Mouse (Mus musculus) heart, embryonic 15.5 days (tissue): ENCODE results near the gene Sec31b. TPM values are rescaled to one million over a fixed set of nuclear protein-coding genes. Genes with fewer than 3 reads are reported as not detected.

ENCODE experiments used
- ATAC-seq: fragments of 200-750 bp; cut with Nextera tagmentation; replicated peaks from 2 replicates; pipeline ENCODE4 v1.8.0; 2017; ENCODE audit warnings: low read depth, moderate TSS enrichment; ENCODE audit not compliant: insufficient number of reproducible peaks, insufficient read depth, low FRiP score
- H3K27ac ChIP-seq: fragments of 300-500 bp; sonication (generic); 2 replicates; pipeline ENCODE4 v1.5.1; 2015; ENCODE audit warnings: mild to moderate bottlenecking, inconsistent platforms
- H3K27me3 ChIP-seq: fragments of 300-500 bp; sonication (generic); 2 replicates; pipeline ENCODE4 v1.6.1; 2015; ENCODE audit warnings: inconsistent platforms
- H3K36me3 ChIP-seq: fragments of 300-500 bp; sonication (generic); 2 replicates; pipeline ENCODE4 v1.6.1; 2015; ENCODE audit warnings: mild to moderate bottlenecking, inconsistent platforms
- H3K4me1 ChIP-seq: fragments of 300-500 bp; sonication (generic); replicated peaks from 2 replicates; pipeline ENCODE4 v1.6.1; 2015; ENCODE audit warnings: inconsistent platforms
- H3K4me2 ChIP-seq: fragments of 300-500 bp; sonication (generic); 2 replicates; pipeline ENCODE4 v1.6.1; 2015; ENCODE audit warnings: inconsistent platforms, mild to moderate bottlenecking, moderate library complexity
- H3K4me3 ChIP-seq: fragments of 300-500 bp; sonication (generic); 2 replicates; pipeline ENCODE4 v1.5.1; 2015; ENCODE audit warnings: mild to moderate bottlenecking, inconsistent platforms
- H3K9ac ChIP-seq: fragments of 300-500 bp; sonication (generic); 2 replicates; pipeline ENCODE4 v1.6.1; 2015; ENCODE audit warnings: mild to moderate bottlenecking, inconsistent platforms
- H3K9me3 ChIP-seq: fragments of 300-500 bp; sonication (generic); replicated peaks from 2 replicates; pipeline ENCODE4 v1.6.1; 2016; ENCODE audit warnings: inconsistent platforms
- WGBS: fragments of 180-500 bp; shearing (Covaris S2); methylation state at CpG from one replicate; pipeline ENCODE4 v1.1.7; 2015; ENCODE audit warnings: mixed read lengths; 5-methylcytosine and 5-hydroxymethylcytosine counted together
- polyA plus RNA-seq: library from polyadenylated mRNA; unstranded; fragments of >200 nt; fragmentation: Nextera tagmentation; extraction: Ambion mirVana; gene quantifications from 2 replicates; pipeline ENCODE4 v1.2.1, GENCODE M21; 2015

The Sec31b gene
- polyA plus RNA-seq, 1 experiment from 2014 or later: 1.7 TPM

GRCm38 (mm10) chr19:44530018-44530417 is 15.6 kb downstream of the Sec31b start:
- 76% methylated on average over 6 of the region's 6 CpGs for WGBS
- ATAC-seq: no peak
- no peaks in the 10 kb centered on the region for H3K36me3 ChIP-seq
- H3K9ac ChIP-seq: no peak overlapping the region
- H3K27me3 ChIP-seq: peaks cover 10% of the 10 kb centered on the region; the same call in 1 of the 2 replicates
- no peaks in the 10 kb centered on the region for H3K4me1 ChIP-seq
- no peak overlapping the region for H3K4me3 ChIP-seq
- H3K27ac ChIP-seq: no peak overlapping the region
- H3K4me2 ChIP-seq: no peak overlapping the region
- no peaks in the 10 kb centered on the region for H3K9me3 ChIP-seq

GRCm38 (mm10) chr19:44525551-44526205 is 20.0 kb downstream of the Sec31b start:
- Histone ChIP-seq H3K4me1 (no peaks in the 10 kb centered on the region), H3K36me3 (no peaks in the 10 kb centered on the region), H3K9me3 (no peaks in the 10 kb centered on the region), H3K4me3 (no peak overlapping the region), H3K27me3 (no peaks in the 10 kb centered on the region), H3K27ac (no peak overlapping the region), H3K4me2 (no peak overlapping the region), H3K9ac (no peak overlapping the region)
- WGBS: 66% methylated on average over 9 of the region's 9 CpGs
- ATAC-seq: no peak

DNA sequence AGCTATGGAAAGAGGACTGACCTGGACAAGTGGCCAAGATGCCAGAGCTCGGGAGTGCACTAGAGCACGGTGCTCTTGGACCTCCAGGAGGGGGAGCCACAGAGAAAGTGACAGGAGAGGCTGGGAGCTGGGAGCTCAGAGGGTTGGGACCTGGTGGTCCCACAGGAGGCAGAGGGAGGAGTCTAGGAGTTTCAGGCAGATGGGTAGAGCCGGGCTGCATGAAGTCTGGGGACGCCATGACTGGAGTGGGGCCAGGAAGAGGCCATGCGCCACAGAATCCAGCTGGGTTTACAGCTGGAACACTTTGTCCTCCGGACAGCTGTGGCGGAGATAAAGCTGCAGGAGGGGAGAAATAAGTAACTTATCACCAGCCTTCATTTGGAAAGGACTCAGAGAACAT is 26.5 kb downstream of the Sec31b start:
- Histone ChIP-seq H3K4me1 (peaks cover 14% of the 10 kb centered on the region; the same call in 1 of the 2 replicates), H3K4me2 (no peak overlapping the region), H3K36me3 (no peaks in the 10 kb centered on the region), H3K9me3 (no peaks in the 10 kb centered on the region), H3K27me3 (peaks cover 29% of the 10 kb centered on the region), H3K27ac (no peak overlapping the region), H3K4me3 (no peak overlapping the region), H3K9ac (no peak overlapping the region)
- no peak for ATAC-seq
- 47% methylated on average over 7 of the region's 7 CpGs for WGBS

GRCm38 (mm10) chr19:44517996-44518768 is 27.5 kb downstream of the Sec31b start:
- WGBS: 63% methylated on average over 12 of the region's 12 CpGs

GRCm38 (mm10) chr19:44515769-44516168 is 29.9 kb downstream of the Sec31b start:
- H3K4me1 ChIP-seq: peaks cover 29% of the 10 kb centered on the region

More at GRCm38 (mm10) chr19:44517996-44518768, 27.5 kb downstream of the Sec31b start:
- H3K4me1 ChIP-seq: peaks cover 14% of the 10 kb centered on the region
- no peak overlapping the region for H3K4me2 ChIP-seq
- H3K27me3 ChIP-seq: peaks cover 38% of the 10 kb centered on the region
- no peak overlapping the region for H3K9ac ChIP-seq
- no peaks in the 10 kb centered on the region for H3K36me3 ChIP-seq
- no peak for ATAC-seq
- H3K9me3 ChIP-seq: no peaks in the 10 kb centered on the region
- no peak overlapping the region for H3K4me3 ChIP-seq
- no peak overlapping the region for H3K27ac ChIP-seq

DNA sequence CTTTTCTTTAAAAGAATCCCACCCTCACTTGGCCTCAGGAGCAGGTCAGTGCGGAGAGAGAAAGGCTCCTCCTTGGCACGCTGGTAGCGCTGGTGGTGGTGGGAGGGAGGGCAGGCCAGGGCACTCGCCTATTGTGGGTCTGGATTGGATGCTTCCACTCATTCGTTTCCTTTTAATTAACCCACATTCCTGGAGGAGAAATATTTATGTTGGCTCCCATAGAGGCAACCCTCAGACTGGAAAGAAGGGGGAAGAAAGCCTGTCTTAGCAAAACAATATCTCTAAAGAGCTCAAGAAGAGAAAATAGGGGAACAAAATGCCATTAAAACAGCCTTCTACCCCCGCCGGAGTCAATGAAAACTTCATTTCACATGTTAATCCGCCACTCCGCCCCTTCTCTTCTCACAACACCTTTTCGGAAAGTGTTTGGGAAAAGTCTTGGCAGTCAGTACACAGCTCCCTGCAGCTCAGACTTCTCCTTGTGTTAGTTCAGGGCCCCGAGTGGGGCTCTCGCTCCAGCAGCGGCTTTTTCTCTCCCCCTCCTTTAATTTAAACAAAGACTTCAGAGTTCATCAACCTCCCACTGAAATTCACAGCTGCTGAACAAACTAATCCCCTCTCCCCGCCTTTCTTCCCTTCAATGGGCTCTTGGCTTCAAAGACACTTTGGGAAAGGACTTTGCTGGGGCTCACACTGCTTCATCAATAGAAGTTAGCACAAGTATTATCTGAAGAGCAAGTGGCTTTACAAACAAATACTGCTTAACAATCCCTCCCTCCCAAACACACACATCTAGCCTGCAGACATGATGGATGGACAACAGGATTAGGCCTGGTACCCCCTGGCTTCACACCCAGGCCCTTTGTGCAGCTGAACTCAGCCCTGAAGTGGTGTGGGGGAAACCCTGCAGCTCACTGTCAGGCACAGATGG is 30.9 kb downstream of the Sec31b start:
- no peaks in the 10 kb centered on the region for H3K9me3 ChIP-seq
- no peak overlapping the region for H3K4me3 ChIP-seq
- no peaks in the 10 kb centered on the region for H3K36me3 ChIP-seq
- ATAC-seq: no peak; the same call in 1 of the 2 replicates
- H3K4me2 ChIP-seq: no peak overlapping the region
- 42% methylated on average over 14 of the region's 14 CpGs for WGBS
- no peak overlapping the region for H3K9ac ChIP-seq
- H3K27me3 ChIP-seq: peaks cover 72% of the 10 kb centered on the region
- no peak overlapping the region for H3K27ac ChIP-seq
- peaks cover 31% of the 10 kb centered on the region for H3K4me1 ChIP-seq

More at GRCm38 (mm10) chr19:44515769-44516168, 29.9 kb downstream of the Sec31b start:
- Histone ChIP-seq H3K9me3 (no peaks in the 10 kb centered on the region), H3K27me3 (peaks cover 63% of the 10 kb centered on the region), H3K9ac (no peak overlapping the region), H3K27ac (no peak overlapping the region), H3K4me2 (no peak overlapping the region), H3K4me3 (no peak overlapping the region), H3K36me3 (no peaks in the 10 kb centered on the region)
- 53% methylated on average over 6 of the region's 6 CpGs for WGBS
- no peak for ATAC-seq

DNA sequence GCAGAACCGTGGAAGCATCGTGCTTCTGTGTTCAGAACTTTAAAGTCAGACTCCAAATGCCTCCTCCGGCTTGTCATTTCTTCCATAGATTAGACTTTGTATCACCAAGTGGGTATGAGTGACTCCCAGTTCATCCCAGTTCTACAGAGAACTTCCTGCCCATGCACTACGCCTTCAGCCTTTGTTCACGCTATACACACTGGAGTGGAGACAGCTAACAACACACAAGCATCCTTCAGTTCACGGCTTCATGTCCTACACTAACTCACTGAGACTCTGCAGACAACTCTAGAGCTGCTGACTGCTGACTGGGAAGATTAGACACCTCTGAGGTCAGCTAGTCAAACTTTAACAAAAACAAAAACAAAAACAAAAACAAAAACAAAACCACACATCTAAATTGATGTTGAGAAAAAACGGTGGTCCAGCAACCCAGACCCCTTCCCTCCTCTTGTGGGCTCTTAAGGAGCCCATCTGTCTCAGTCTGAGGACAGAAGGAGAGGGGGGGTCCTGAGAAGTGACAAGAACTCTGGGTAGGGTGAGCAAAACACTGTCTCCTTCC is 31.7 kb downstream of the Sec31b start:
- WGBS: 27% methylated on average over 7 of the region's 7 CpGs
- Histone ChIP-seq H3K9me3 (no peaks in the 10 kb centered on the region), H3K36me3 (no peaks in the 10 kb centered on the region), H3K4me2 (no peak overlapping the region), H3K9ac (no peak overlapping the region), H3K27me3 (peaks cover 77% of the 10 kb centered on the region), H3K4me1 (peaks cover 27% of the 10 kb centered on the region), H3K27ac (no peak overlapping the region), H3K4me3 (no peak overlapping the region)
- no peak for ATAC-seq

DNA sequence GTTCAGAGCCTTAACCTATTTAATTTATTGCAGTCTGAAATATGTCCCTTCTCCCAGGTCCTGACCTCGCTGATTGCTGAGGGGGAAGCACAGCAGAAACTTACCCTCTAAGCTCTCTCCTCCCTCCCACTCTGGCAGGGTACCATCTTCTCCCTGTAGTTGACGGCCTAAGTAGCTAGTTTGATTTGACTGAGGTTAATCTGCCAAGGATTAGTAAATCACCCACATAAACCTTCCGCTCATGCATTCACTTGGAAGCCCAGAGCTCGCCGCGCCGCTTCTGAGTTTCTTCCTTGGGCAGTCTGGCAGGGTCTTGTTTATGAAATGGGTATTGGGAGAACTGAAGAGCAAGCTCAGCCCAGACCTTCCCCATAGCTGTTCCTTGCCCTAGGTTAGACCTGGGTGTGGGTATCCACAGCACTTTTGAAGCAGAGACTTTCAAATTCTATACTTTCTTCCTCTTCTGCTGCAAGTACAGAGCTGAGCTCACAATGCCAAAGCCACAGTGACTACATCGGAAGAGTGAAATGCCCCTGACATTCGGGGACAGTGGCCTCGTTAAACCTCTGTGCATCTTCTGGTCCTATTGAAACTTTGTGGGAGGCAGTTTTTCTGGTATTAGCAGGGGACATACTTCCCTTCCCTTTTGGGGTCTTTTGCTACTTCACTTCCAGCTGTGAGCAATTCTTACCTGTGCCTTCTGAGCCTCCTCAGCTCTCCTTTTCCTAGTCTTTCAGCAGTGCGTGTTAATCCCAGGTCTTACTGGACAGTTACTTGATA is 32.4 kb downstream of the Sec31b start:
- H3K36me3 ChIP-seq: no peaks in the 10 kb centered on the region
- ATAC-seq: no peak
- no peak overlapping the region for H3K4me3 ChIP-seq
- no peaks in the 10 kb centered on the region for H3K9me3 ChIP-seq
- WGBS: 32% methylated on average over 11 of the region's 11 CpGs
- H3K4me2 ChIP-seq: no peak overlapping the region
- peaks cover 26% of the 10 kb centered on the region for H3K4me1 ChIP-seq
- H3K27ac ChIP-seq: no peak overlapping the region
- H3K9ac ChIP-seq: no peak overlapping the region
- peaks cover 82% of the 10 kb centered on the region for H3K27me3 ChIP-seq

GRCm38 (mm10) chr19:44512601-44513000 is 33.1 kb downstream of the Sec31b start:
- 32% methylated on average over 5 of the region's 5 CpGs for WGBS
- ATAC-seq: no peak

GRCm38 (mm10) chr19:44511451-44512231 is 34.0 kb downstream of the Sec31b start:
- Histone ChIP-seq H3K9me3 (no peaks in the 10 kb centered on the region), H3K9ac (peak overlapping the region; percentile 53), H3K4me3 (peak overlapping the region; percentile 58), H3K4me2 (peak overlapping the region; percentile 98), H3K4me1 (peaks cover 26% of the 10 kb centered on the region), H3K27ac (no peak overlapping the region), H3K36me3 (no peaks in the 10 kb centered on the region), H3K27me3 (peaks cover 78% of the 10 kb centered on the region)
- WGBS: 1% methylated on average over 66 of the region's 66 CpGs
- ATAC-seq: 0 out of 2 replicates have a peak, but pooled peaks have one; percentile 40

More at GRCm38 (mm10) chr19:44512601-44513000, 33.1 kb downstream of the Sec31b start:
- no peak overlapping the region for H3K27ac ChIP-seq
- no peak overlapping the region for H3K4me3 ChIP-seq
- H3K9ac ChIP-seq: no peak overlapping the region
- peaks cover 26% of the 10 kb centered on the region for H3K4me1 ChIP-seq
- peaks cover 80% of the 10 kb centered on the region for H3K27me3 ChIP-seq
- no peak overlapping the region for H3K4me2 ChIP-seq
- no peaks in the 10 kb centered on the region for H3K36me3 ChIP-seq
- no peaks in the 10 kb centered on the region for H3K9me3 ChIP-seq
